Mouse (Mus musculus) lung, embryonic 15.5 days (tissue): ENCODE measurements around the gene Mageb3. TPM values are rescaled to one million over a fixed set of nuclear protein-coding genes. Genes with fewer than 3 reads are reported as not detected.
"Not testable (repeated sequence)": the region's sequence is repeated elsewhere in the genome, so short reads cannot be mapped to it uniquely, and the experiment has no call there.

Experiments used
- ATAC-seq: fragments of 200-750 bp; cut with Nextera tagmentation; 2 replicates; pipeline ENCODE4 v1.8.0; 2017; ENCODE audit warnings: moderate number of reproducible peaks, borderline replicate concordance; ENCODE audit not compliant: low FRiP score, low TSS enrichment; ENCODE audit errors: extremely low read depth
- H3K27ac ChIP-seq: fragments of 300-500 bp; sonication (generic); 2 replicates; pipeline ENCODE4 v1.5.1; 2015; ENCODE audit warnings: moderate library complexity, mild to moderate bottlenecking, inconsistent platforms
- H3K27me3 ChIP-seq: fragments of 300-500 bp; sonication (generic); 2 replicates; pipeline ENCODE4 v1.6.1; 2015; ENCODE audit warnings: inconsistent platforms
- H3K36me3 ChIP-seq: fragments of 300-500 bp; sonication (generic); 2 replicates; pipeline ENCODE4 v1.6.1; 2015; ENCODE audit warnings: inconsistent platforms
- H3K4me1 ChIP-seq: fragments of 300-500 bp; sonication (generic); 2 replicates; pipeline ENCODE4 v1.6.1; 2015; ENCODE audit warnings: inconsistent platforms
- H3K4me2 ChIP-seq: fragments of 300-500 bp; sonication (generic); 2 replicates; pipeline ENCODE4 v1.6.1; 2015; ENCODE audit warnings: inconsistent platforms, mild to moderate bottlenecking, moderate library complexity
- H3K4me3 ChIP-seq: fragments of 300-500 bp; sonication (generic); 2 replicates; pipeline ENCODE4 v1.5.1; 2015; ENCODE audit warnings: mild to moderate bottlenecking, inconsistent platforms
- H3K9ac ChIP-seq: fragments of 300-500 bp; sonication (generic); 2 replicates; pipeline ENCODE4 v1.6.1; 2015; ENCODE audit warnings: inconsistent platforms
- H3K9me3 ChIP-seq: fragments of 300-500 bp; sonication (generic); 2 replicates; pipeline ENCODE4 v1.6.1; 2016; ENCODE audit warnings: inconsistent platforms
- WGBS: fragments of 180-500 bp; shearing (Covaris S2); methylation state at CpG from one replicate; pipeline ENCODE4 v1.1.7; 2015; 5-methylcytosine and 5-hydroxymethylcytosine counted together
- polyA plus RNA-seq: library from polyadenylated mRNA; unstranded; fragments of >200 nt; fragmentation: Nextera tagmentation; extraction: Ambion mirVana; gene quantifications from 2 replicates; pipeline ENCODE4 v1.2.1, GENCODE M21; 2015

Gene Mageb3
- polyA plus RNA-seq: 0.09 and 0.24 TPM in 2 replicates

- Histone ChIP-seq H3K9me3 (no peaks in the 10 kb centered on the region), H3K4me3 (peak within 1 kb of the TSS; percentile 68), H3K27ac (peak within 1 kb of the TSS; percentile 97), H3K4me1 (peaks cover 16% of the 10 kb centered on the region), H3K27me3 (no peaks in the 10 kb centered on the region), H3K4me2 (peak within 1 kb of the TSS; percentile 68), H3K9ac (peak within 1 kb of the TSS; percentile 64), H3K36me3 (peaks cover 7% of the 10 kb centered on the region; the same call in 1 of the 2 replicates)
- ATAC-seq: peak; percentile 99
- WGBS: under 1% methylated on average over 45 of the region's 48 CpGs
Observed at GRCm38 (mm10) chr2:121955765-121956223, at the start of gene Mageb3, which contains the start of gene Ctdspl2. Mageb3 (minus strand) TSS chr2:121956092. Ctdspl2 (plus strand) TSS chr2:121956001.

GRCm38 (mm10) chr2:121995738-121996137 lies 39.8 kb upstream of the Mageb3 start:
- Histone ChIP-seq H3K4me2 (no peak overlapping the region), H3K36me3 (peaks cover 36% of the 10 kb centered on the region), H3K9me3 (no peaks in the 10 kb centered on the region), H3K4me1 (no peaks in the 10 kb centered on the region), H3K27me3 (no peaks in the 10 kb centered on the region), H3K9ac (no peak overlapping the region), H3K4me3 (no peak overlapping the region), H3K27ac (no peak overlapping the region)
- 88% methylated on average over 1 of the region's 1 CpGs for WGBS
- ATAC-seq: no peak

GRCm38 (mm10) chr2:121957216-121957792 lies 1.4 kb upstream of the Mageb3 start:
- peak overlapping the region; percentile 68 for H3K4me2 ChIP-seq
- 3% methylated on average over 8 of the region's 8 CpGs for WGBS

GRCm38 (mm10) chr2:121956224-121957018 lies 529 bp upstream of the Mageb3 start:
- ATAC-seq: peak; percentile 94

More at GRCm38 (mm10) chr2:121957216-121957792, 1.4 kb upstream of the Mageb3 start:
- Histone ChIP-seq H3K4me3 (peak overlapping the region; percentile 68), H3K9me3 (no peaks in the 10 kb centered on the region), H3K27ac (peak overlapping the region; percentile 97; the same call in 1 of the 2 replicates), H3K27me3 (no peaks in the 10 kb centered on the region), H3K9ac (peak overlapping the region; percentile 64), H3K4me1 (peaks cover 16% of the 10 kb centered on the region), H3K36me3 (peaks cover 14% of the 10 kb centered on the region; the same call in 1 of the 2 replicates)
- no peak for ATAC-seq

GRCm38 (mm10) chr2:121954971-121955656 lies 778 bp downstream of the Mageb3 start:
- H3K4me1 ChIP-seq: peaks cover 16% of the 10 kb centered on the region
- peak overlapping the region; percentile 97 for H3K27ac ChIP-seq
- 20% methylated on average over 10 of the region's 10 CpGs for WGBS
- H3K36me3 ChIP-seq: 0 out of 2 replicates have a peak, but pooled peaks cover 4% of the 10 kb centered on the region
- no peak for ATAC-seq
- H3K4me2 ChIP-seq: peak overlapping the region; percentile 68
- H3K4me3 ChIP-seq: peak overlapping the region; percentile 68
- H3K9me3 ChIP-seq: no peaks in the 10 kb centered on the region
- H3K27me3 ChIP-seq: no peaks in the 10 kb centered on the region
- peak overlapping the region; percentile 64 for H3K9ac ChIP-seq

More at GRCm38 (mm10) chr2:121956224-121957018, 529 bp upstream of the Mageb3 start:
- H3K27ac ChIP-seq: peak overlapping the region; percentile 97
- no peaks in the 10 kb centered on the region for H3K27me3 ChIP-seq
- H3K9ac ChIP-seq: peak overlapping the region; percentile 64
- WGBS: under 1% methylated on average over 46 of the region's 47 CpGs
- peaks cover 16% of the 10 kb centered on the region for H3K4me1 ChIP-seq
- H3K36me3 ChIP-seq: peaks cover 9% of the 10 kb centered on the region; the same call in 1 of the 2 replicates
- peak overlapping the region; percentile 68 for H3K4me2 ChIP-seq
- peak overlapping the region; percentile 68 for H3K4me3 ChIP-seq
- no peaks in the 10 kb centered on the region for H3K9me3 ChIP-seq

GRCm38 (mm10) chr2:121943364-121943763 lies 12.5 kb downstream of the Mageb3 start:
- Histone ChIP-seq H3K27me3 (no peaks in the 10 kb centered on the region), H3K36me3 (no peaks in the 10 kb centered on the region), H3K4me1 (no peaks in the 10 kb centered on the region), H3K9ac (no peak overlapping the region), H3K27ac (no peak overlapping the region), H3K4me2 (no peak overlapping the region), H3K9me3 (no peaks in the 10 kb centered on the region), H3K4me3 (no peak overlapping the region)
- ATAC-seq: no peak
- WGBS: 68% methylated on average over 3 of the region's 3 CpGs

DNA sequence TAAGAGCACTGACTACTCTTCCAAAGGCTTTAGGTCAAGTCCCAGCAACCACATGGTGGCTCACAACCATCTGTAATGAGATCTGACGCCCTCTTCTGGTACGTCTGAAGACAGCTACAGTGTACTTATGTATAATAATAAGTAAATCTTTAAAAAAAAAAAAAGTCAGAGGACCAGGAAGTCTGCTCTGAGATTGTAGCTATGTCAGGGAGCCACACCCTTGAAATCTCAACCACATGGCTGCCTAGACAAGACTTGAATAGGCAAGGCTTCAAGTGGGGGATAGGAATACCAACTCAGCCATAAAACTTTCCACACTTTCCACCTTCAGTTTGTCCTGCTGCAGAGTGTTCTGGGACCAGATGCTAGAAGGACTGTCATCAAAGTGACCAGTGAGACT lies 18.3 kb downstream of the Mageb3 start:
- H3K9me3 ChIP-seq, H3K4me1 ChIP-seq, H3K9ac ChIP-seq, H3K4me3 ChIP-seq, H3K27ac ChIP-seq, H3K36me3 ChIP-seq, H3K4me2 ChIP-seq, ATAC-seq, H3K27me3 ChIP-seq: not testable (repeated sequence)
- 78% methylated on average over 2 of the region's 2 CpGs for WGBS

GRCm38 (mm10) chr2:121916047-121916970 lies 39.6 kb downstream of the Mageb3 start:
- Histone ChIP-seq H3K9ac (no peak overlapping the region), H3K27me3 (no peaks in the 10 kb centered on the region), H3K4me1 (no peaks in the 10 kb centered on the region), H3K4me3 (no peak overlapping the region), H3K9me3 (no peaks in the 10 kb centered on the region), H3K36me3 (peaks cover 6% of the 10 kb centered on the region; the same call in 1 of the 2 replicates), H3K27ac (peak overlapping the region; percentile 51), H3K4me2 (no peak overlapping the region)
- WGBS: 80% methylated on average over 5 of the region's 5 CpGs
- peak; percentile 64; the same call in 1 of the 2 replicates for ATAC-seq

DNA sequence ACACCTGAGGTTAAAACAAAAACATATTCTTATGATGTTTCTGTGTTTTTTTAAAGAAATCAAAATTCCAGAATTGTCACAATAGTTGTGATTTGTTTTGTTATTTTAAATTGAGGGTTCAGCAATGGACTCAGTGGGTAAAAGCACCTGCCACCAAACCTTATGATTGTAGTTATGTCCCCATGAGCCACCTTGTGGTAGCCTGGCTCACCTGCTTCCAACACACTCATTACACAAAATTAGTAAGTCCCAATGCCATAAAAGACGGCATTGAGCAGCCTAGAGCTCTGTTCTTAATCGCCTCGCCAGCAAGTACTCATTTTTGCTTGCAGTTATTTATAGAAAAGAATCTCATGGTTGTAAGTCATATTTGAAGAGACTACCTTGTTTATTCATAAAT lies 45.9 kb downstream of the Mageb3 start:
- Histone ChIP-seq H3K4me2 (no peak overlapping the region), H3K27ac (no peak overlapping the region)
- 85% methylated on average over 3 of the region's 3 CpGs for WGBS

More for the DNA sequence above, 45.9 kb downstream of the Mageb3 start:
- H3K36me3 ChIP-seq: peaks cover 13% of the 10 kb centered on the region
- H3K4me3 ChIP-seq: no peak overlapping the region
- no peaks in the 10 kb centered on the region for H3K4me1 ChIP-seq
- no peaks in the 10 kb centered on the region for H3K9me3 ChIP-seq
- no peaks in the 10 kb centered on the region for H3K27me3 ChIP-seq
- H3K9ac ChIP-seq: no peak overlapping the region
- no peak for ATAC-seq
